Mouse (Mus musculus): ENCODE measurements around the gene Ggps1. TPM values are rescaled to one million over a fixed set of nuclear protein-coding genes. Genes with fewer than 3 reads are reported as not detected.
A peak's percentile ranks its signal among the peaks of the same experiment; 100 is the strongest.

Ggps1 gene
- total RNA-seq, 1 experiment: 34.4 TPM

- no peak overlapping the region for H3K9ac ChIP-seq (ENCODE audit: insufficient read depth, low read depth, low read length, poor library complexity, severe bottlenecking)
- peaks cover 2% of the 10 kb centered on the region in 2 experiments; a peak in 2 of 4 replicates for H3K4me1 ChIP-seq (ENCODE audit: control insufficient read depth in 2 of 2, insufficient read depth in 2 of 2, low read length in 2 of 2, poor library complexity in 1 of 2)
- TF ChIP-seq HCFC1 (IDR thresholded peaks at IDR 0.05; ENCODE audit: borderline replicate concordance, insufficient read depth, low read length) (no peak), MAFK (IDR thresholded peaks at IDR 0.05; ENCODE audit: insufficient read depth, low read depth, low read length) (no peak), ZC3H11A (IDR thresholded peaks at IDR 0.05; ENCODE audit: borderline replicate concordance, low read depth, low read length) (no peak), ZNF384 (IDR thresholded peaks at IDR 0.05; ENCODE audit: low read depth, low read length) (no peak), CHD2 (IDR thresholded peaks at IDR 0.05; ENCODE audit: low read depth, low read length) (no peak)
- in situ Hi-C loops (cut with MboI; ENCODE audit: low sequenced_read_pairs in 2 of 2, unreplicated experiment in 2 of 2): no loop called here
- H3K36me3 ChIP-seq (ENCODE audit: control insufficient read depth, insufficient read depth, low read length, poor library complexity, severe bottlenecking): no peaks in the 10 kb centered on the region; the same call in 1 of the 2 replicates
- no peaks in the 10 kb centered on the region for H3K9me3 ChIP-seq (ENCODE audit: control insufficient read depth, insufficient read depth, low read depth, low read length)
- DNase-seq (ENCODE audit: low read depth, low spot score): no peak
- no peak overlapping the region for H3K27ac ChIP-seq (ENCODE audit: insufficient read depth, low read depth, low read length, poor library complexity, severe bottlenecking)
- H3K4me3 ChIP-seq (ENCODE audit: insufficient read depth in 1 of 2, low read depth in 1 of 2, low read length in 2 of 2, poor library complexity in 1 of 2, severe bottlenecking in 1 of 2): no peak overlapping the region
Measured at GRCm38 (mm10) chr13:14068035-14068434, 4.7 kb upstream of the Ggps1 start.

DNA sequence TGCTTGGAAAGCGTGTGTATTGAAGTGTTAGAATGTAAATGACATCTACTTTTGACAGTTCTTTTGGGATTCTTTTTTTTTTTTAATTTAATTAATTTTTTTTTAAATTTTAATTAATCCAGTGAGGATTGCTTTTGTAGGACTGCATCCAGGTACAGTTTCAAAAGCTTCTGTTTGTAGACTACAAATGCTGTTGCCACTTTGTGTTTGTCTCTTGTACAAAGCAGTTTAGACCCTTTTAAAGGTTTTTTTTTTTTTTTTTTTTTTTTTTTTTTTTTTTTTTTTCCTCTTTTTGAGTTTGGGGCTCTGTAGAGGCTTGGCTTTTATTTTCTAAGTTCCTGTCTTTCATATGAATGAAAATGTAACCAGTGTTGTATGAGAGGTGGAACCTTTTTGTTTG, 2.4 kb upstream of the Ggps1 start:
- no peak overlapping the region for H3K9ac ChIP-seq (ENCODE audit: insufficient read depth, low read depth, low read length, poor library complexity, severe bottlenecking)
- H3K36me3 ChIP-seq (ENCODE audit: control insufficient read depth, insufficient read depth, low read length, poor library complexity, severe bottlenecking): no peaks in the 10 kb centered on the region; the same call in 1 of the 2 replicates
- H3K27ac ChIP-seq (ENCODE audit: insufficient read depth, low read depth, low read length, poor library complexity, severe bottlenecking): no peak overlapping the region
- in situ Hi-C loops (cut with MboI; ENCODE audit: low sequenced_read_pairs in 2 of 2, unreplicated experiment in 2 of 2): no loop called here
- TF ChIP-seq ZNF384 (IDR thresholded peaks at IDR 0.05; ENCODE audit: low read depth, low read length) (no peak), MAFK (IDR thresholded peaks at IDR 0.05; ENCODE audit: insufficient read depth, low read depth, low read length) (no peak), HCFC1 (IDR thresholded peaks at IDR 0.05; ENCODE audit: borderline replicate concordance, insufficient read depth, low read length) (no peak), CHD2 (IDR thresholded peaks at IDR 0.05; ENCODE audit: low read depth, low read length) (no peak), ZC3H11A (IDR thresholded peaks at IDR 0.05; ENCODE audit: borderline replicate concordance, low read depth, low read length) (no peak)
- H3K4me1 ChIP-seq (ENCODE audit: control insufficient read depth in 2 of 2, insufficient read depth in 2 of 2, low read length in 2 of 2, poor library complexity in 1 of 2): peaks cover 2 to 9% of the 10 kb centered on the region in 2 experiments; a peak in 3 of 4 replicates
- no peak overlapping the region for H3K4me3 ChIP-seq (ENCODE audit: insufficient read depth in 1 of 2, low read depth in 1 of 2, low read length in 2 of 2, poor library complexity in 1 of 2, severe bottlenecking in 1 of 2)
- DNase-seq (ENCODE audit: low read depth, low spot score): no peak
- H3K9me3 ChIP-seq (ENCODE audit: control insufficient read depth, insufficient read depth, low read depth, low read length): no peaks in the 10 kb centered on the region

GRCm38 (mm10) chr13:14065028-14065380, 1.7 kb upstream of the Ggps1 start:
- H3K4me3 ChIP-seq (ENCODE audit: insufficient read depth in 1 of 2, low read depth in 1 of 2, low read length in 2 of 2, poor library complexity in 1 of 2, severe bottlenecking in 1 of 2): peak overlapping the region; percentile 93
- H3K9ac ChIP-seq (ENCODE audit: insufficient read depth, low read depth, low read length, poor library complexity, severe bottlenecking): peak overlapping the region; percentile 97
- no peak for DNase-seq (ENCODE audit: low read depth, low spot score)
- H3K9me3 ChIP-seq (ENCODE audit: control insufficient read depth, insufficient read depth, low read depth, low read length): no peaks in the 10 kb centered on the region
- H3K36me3 ChIP-seq (ENCODE audit: control insufficient read depth, insufficient read depth, low read length, poor library complexity, severe bottlenecking): no peaks in the 10 kb centered on the region; the same call in 1 of the 2 replicates
- H3K27ac ChIP-seq (ENCODE audit: insufficient read depth, low read depth, low read length, poor library complexity, severe bottlenecking): 0 out of 2 replicates have a peak overlapping the region, but pooled peaks have one; percentile 42
- TF ChIP-seq ZNF384 (IDR thresholded peaks at IDR 0.05; ENCODE audit: low read depth, low read length) (no peak), CHD2 (IDR thresholded peaks at IDR 0.05; ENCODE audit: low read depth, low read length) (no peak), MAFK (IDR thresholded peaks at IDR 0.05; ENCODE audit: insufficient read depth, low read depth, low read length) (no peak), ZC3H11A (IDR thresholded peaks at IDR 0.05; ENCODE audit: borderline replicate concordance, low read depth, low read length) (no peak), HCFC1 (IDR thresholded peaks at IDR 0.05; ENCODE audit: borderline replicate concordance, insufficient read depth, low read length) (no peak)
- H3K4me1 ChIP-seq (ENCODE audit: control insufficient read depth in 2 of 2, insufficient read depth in 2 of 2, low read length in 2 of 2, poor library complexity in 1 of 2): peaks cover 2 to 9% of the 10 kb centered on the region in 2 experiments; a peak in 3 of 4 replicates
- in situ Hi-C loops (cut with MboI; ENCODE audit: low sequenced_read_pairs in 2 of 2, unreplicated experiment in 2 of 2): no loop called here

- no peaks in the 10 kb centered on the region; the same call in 1 of the 2 replicates for H3K36me3 ChIP-seq (ENCODE audit: control insufficient read depth, insufficient read depth, low read length, poor library complexity, severe bottlenecking)
- peak overlapping the region; percentile 97 for H3K9ac ChIP-seq (ENCODE audit: insufficient read depth, low read depth, low read length, poor library complexity, severe bottlenecking)
- in situ Hi-C loops (cut with MboI; ENCODE audit: low sequenced_read_pairs in 2 of 2, unreplicated experiment in 2 of 2): no loop called here
- H3K4me3 ChIP-seq (ENCODE audit: insufficient read depth in 1 of 2, low read depth in 1 of 2, low read length in 2 of 2, poor library complexity in 1 of 2, severe bottlenecking in 1 of 2): peak overlapping the region; percentile 93
- peaks cover 2 to 9% of the 10 kb centered on the region in 2 experiments; a peak in 3 of 4 replicates for H3K4me1 ChIP-seq (ENCODE audit: control insufficient read depth in 2 of 2, insufficient read depth in 2 of 2, low read length in 2 of 2, poor library complexity in 1 of 2)
- H3K27ac ChIP-seq (ENCODE audit: insufficient read depth, low read depth, low read length, poor library complexity, severe bottlenecking): peak overlapping the region; percentile 91
- DNase-seq (ENCODE audit: low read depth, low spot score): no peak
- TF ChIP-seq MAFK (IDR thresholded peaks at IDR 0.05; ENCODE audit: insufficient read depth, low read depth, low read length): no peak
- TF ChIP-seq ZC3H11A (IDR thresholded peaks at IDR 0.05; ENCODE audit: borderline replicate concordance, low read depth, low read length): no peak
- TF ChIP-seq CHD2 (IDR thresholded peaks at IDR 0.05; ENCODE audit: low read depth, low read length): no peak
- TF ChIP-seq HCFC1 (IDR thresholded peaks at IDR 0.05; ENCODE audit: borderline replicate concordance, insufficient read depth, low read length): no peak
- no peak for TF ChIP-seq ZNF384 (IDR thresholded peaks at IDR 0.05; ENCODE audit: low read depth, low read length)
- H3K9me3 ChIP-seq (ENCODE audit: control insufficient read depth, insufficient read depth, low read depth, low read length): no peaks in the 10 kb centered on the region
Measured at GRCm38 (mm10) chr13:14064341-14065027, 1.2 kb upstream of the Ggps1 start.

Measured in ES-E14 (cell line).